9 mouse cellular contexts compared by ENCODE assay signal in genomic region chr3:56000259-56000658, GRCm38 (mm10).
DNase-seq lines count a peak whose midpoint lies in the region; ATAC-seq and TF ChIP-seq lines count a peak whose summit lies in the region.
"Had no signal": no experiment of that assay in that cellular context is flagged by ENCODE, and none has a peak within 500 bp of the region (broad histone marks: within the 10 kb centered on the region; RNA-seq: fewer than 3 reads in every experiment).

No protein-coding gene starts in this region.

- H3K9ac ChIP-seq in midbrain, embryonic 14.5 days (replicated peaks; ENCODE audit: low read length): no peak overlapping the region

- peak in 1 of 2 experiments; percentile 31 for DNase-seq in layer of hippocampus, adult 2 months (ENCODE audit: low spot score in 2 of 2)
- DNase-seq in layer of hippocampus, adult 9-11 months: no peak
- DNase-seq in MEL-GATA-1-ER (ENCODE audit: extremely low read depth, low read depth): peak; percentile 30
- DNase-seq in embryo, embryonic 11.5 days (ENCODE audit: low read depth, low spot score): peak; percentile 51
- peak; percentile 89 for DNase-seq in midbrain, embryonic 14.5 days
- no peak for DNase-seq in layer of hippocampus, adult 8-10 months (ENCODE audit: low spot score in 2 of 2)
- no peak for DNase-seq in urinary bladder, postnatal 25 days (ENCODE audit: low spot score)
- DNase-seq in layer of hippocampus, postnatal 10 days (ENCODE audit: low spot score in 2 of 2): no peak

- H3K27ac ChIP-seq in layer of hippocampus, adult 2 months: no peak overlapping the region
- H3K27ac ChIP-seq in midbrain, embryonic 14.5 days (replicated peaks; ENCODE audit: low read depth, low read length): no peak overlapping the region

- 2% methylated on average over 1 of the region's 1 CpGs for WGBS in midbrain, embryonic 14.5 days

- no peaks in the 10 kb centered on the region for H3K9me3 ChIP-seq in midbrain, embryonic 14.5 days (ENCODE audit: control insufficient read depth, low read length)

- peaks cover 29% of the 10 kb centered on the region for H3K36me3 ChIP-seq in midbrain, embryonic 14.5 days (ENCODE audit: control insufficient read depth, insufficient read depth, low read length)

- H3K27me3 ChIP-seq in midbrain, embryonic 14.5 days (ENCODE audit: control insufficient read depth, insufficient read depth, low read length): no peaks in the 10 kb centered on the region

- peak; percentile 92 for TF ChIP-seq CTCF in layer of hippocampus, adult 2 months (conservative IDR thresholded peaks at IDR 0.05)

- no peak overlapping the region for H3K4me2 ChIP-seq in midbrain, embryonic 14.5 days (ENCODE audit: low read length)

- no peak; the same call in 1 of the 2 replicates for ATAC-seq in midbrain, embryonic 14.5 days (ENCODE audit: low FRiP score, low TSS enrichment)

- H3K4me1 ChIP-seq in midbrain, embryonic 14.5 days (ENCODE audit: control insufficient read depth, insufficient read depth, low read length): no peaks in the 10 kb centered on the region

- H3K4me3 ChIP-seq in layer of hippocampus, adult 2 months: no peak overlapping the region
- H3K4me3 ChIP-seq in midbrain, embryonic 14.5 days (replicated peaks; ENCODE audit: low read depth, low read length): no peak overlapping the region
- H3K4me3 ChIP-seq: erythroblast, embryonic 14.5 days had no signal

Comparison
In these comparisons a context has a peak if more than half of its experiments do, and no peak if none do; other contexts are left out.
1. DNase-seq: peak in MEL-GATA-1-ER (single experiment), embryo, embryonic 11.5 days (single experiment) and midbrain, embryonic 14.5 days (single experiment); none in layer of hippocampus, adult 9-11 months (single experiment), layer of hippocampus, adult 8-10 months (0 of 2), urinary bladder, postnatal 25 days (single experiment) and layer of hippocampus, postnatal 10 days (0 of 2).